Mouse (Mus musculus): ENCODE results near the gene Adgrl4. TPM values are rescaled to one million over a fixed set of nuclear protein-coding genes. Genes with fewer than 3 reads are reported as not detected.
A peak's percentile ranks its signal among the peaks of the same experiment; 100 is the strongest.

The Adgrl4 gene
- total and polyA plus RNA-seq, 3 experiments = not detected

DNA sequence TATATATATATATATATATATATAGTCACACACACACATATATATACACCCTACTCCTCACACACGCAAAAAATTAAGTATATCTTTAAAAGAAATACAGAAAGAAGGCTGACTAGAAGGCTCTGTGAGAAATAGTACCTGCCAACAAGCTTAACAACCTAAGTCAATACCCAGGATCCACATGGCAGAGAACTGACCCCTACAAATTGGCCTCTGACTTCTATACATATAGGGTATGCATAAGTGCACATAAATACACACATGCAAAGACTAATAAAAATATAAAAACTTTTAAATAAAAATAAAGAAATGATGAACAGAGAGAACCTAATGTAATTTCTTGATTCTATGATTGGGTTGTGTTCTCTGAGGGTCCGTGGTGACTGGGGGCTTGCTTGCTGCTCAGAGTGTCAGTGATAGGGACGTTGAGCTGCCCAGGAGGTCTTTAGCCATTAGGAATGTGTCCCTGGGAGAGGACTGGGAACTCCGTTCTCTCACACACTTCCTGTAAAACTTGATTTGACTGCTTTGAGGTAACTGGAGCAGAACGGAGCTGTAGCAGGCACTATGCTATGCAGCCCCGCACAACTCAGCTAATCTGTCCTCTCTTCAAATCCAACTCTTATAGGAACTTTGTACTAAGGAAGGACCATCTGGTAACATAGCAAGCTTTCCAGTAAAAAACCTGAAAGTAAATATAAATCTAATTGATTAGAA lies 17.5 kb downstream of the Adgrl4 start:
- Histone ChIP-seq H3K79me2 (replicated peaks; ENCODE audit: control insufficient read depth, extremely low read depth, insufficient read depth, poor library complexity, severe bottlenecking) (no peaks in the 10 kb centered on the region), H3K9ac (ENCODE audit: insufficient read depth, low read depth) (no peak overlapping the region), H3K36me3 (replicated peaks in 1 of 2; ENCODE audit: control insufficient read depth in 1 of 2, insufficient read depth in 1 of 2, low read length in 1 of 2) (no peaks in the 10 kb centered on the region), H3K4me3 (replicated peaks in 1 of 3; ENCODE audit: low read depth in 2 of 3, low read length in 2 of 3, poor library complexity in 1 of 3) (no peak overlapping the region), H3K9me3 (replicated peaks; ENCODE audit: low read length) (no peaks in the 10 kb centered on the region), H3K27ac (ENCODE audit: insufficient read depth, low read depth) (no peak overlapping the region), H3K4me1 (ENCODE audit: control insufficient read depth in 1 of 2, insufficient read depth in 2 of 2) (no peaks in the 10 kb centered on the region), H3K4me2 (ENCODE audit: insufficient read depth, low read depth, poor library complexity, severe bottlenecking) (no peak overlapping the region), H3K27me3 (replicated peaks) (no peaks in the 10 kb centered on the region)
- TF ChIP-seq CHD2 (IDR thresholded peaks at IDR 0.05; ENCODE audit: low read length) = no peak
- no peak for TF ChIP-seq CHD1 (IDR thresholded peaks at IDR 0.05; ENCODE audit: low read depth, low read length)
- no peak for TF ChIP-seq MAFK (IDR thresholded peaks at IDR 0.05; ENCODE audit: insufficient replicate concordance, low read length)
- TF ChIP-seq CTCF (conservative IDR thresholded peaks at IDR 0.05 in 1 of 2, IDR thresholded peaks at IDR 0.05 in 1 of 2; ENCODE audit: low read depth in 2 of 2, low read length in 2 of 2) = no peak
- dilution Hi-C loops (cut with MboI; ENCODE audit: extremely low pct_ligation_motif_present, extremely low pct_unique_long_range_greater_than_20kb, low sequenced_read_pairs) (no loop called here), in situ Hi-C loops (cut with MboI; ENCODE audit: low pct_ligation_motif_present, low pct_unique_long_range_greater_than_20kb, low sequenced_read_pairs) (no loop called here)
- DNase-seq (ENCODE audit: extremely low read depth) = no peak

DNA sequence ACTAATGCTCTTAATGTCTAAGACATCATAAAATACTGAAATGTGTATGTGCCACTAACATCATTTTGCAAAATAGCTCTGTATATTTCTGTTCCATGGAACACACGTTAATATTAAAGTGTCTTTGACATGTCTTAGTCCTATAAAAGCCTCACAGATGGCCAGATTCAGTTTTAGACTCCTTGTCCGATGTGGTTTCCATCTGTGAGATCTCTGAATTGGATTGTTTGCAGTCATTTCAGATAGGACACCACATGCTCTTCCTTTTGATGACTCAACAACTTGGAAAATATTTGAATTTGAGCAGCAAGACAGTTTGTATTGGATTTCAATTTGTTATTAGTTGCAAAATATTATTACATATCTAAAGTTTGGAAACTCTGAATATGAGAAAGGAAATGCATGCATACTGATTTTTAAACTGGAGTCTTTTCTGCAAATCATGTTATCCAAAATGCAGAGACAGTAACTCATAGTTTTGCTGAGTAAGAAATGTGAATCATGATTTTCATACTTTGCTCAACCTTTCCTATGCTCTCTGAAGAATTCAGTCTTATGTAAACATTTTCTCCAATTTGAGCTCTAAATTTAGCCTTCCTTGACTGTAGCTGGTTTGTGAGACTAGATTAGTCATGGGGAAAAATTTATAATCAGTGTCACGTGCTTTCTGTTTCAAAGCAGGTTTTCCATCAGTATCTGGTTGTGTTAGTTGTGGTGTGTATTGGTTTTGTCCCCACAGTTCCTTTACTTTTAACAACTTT lies 21.9 kb downstream of the Adgrl4 start:
- in situ Hi-C loops (cut with MboI; ENCODE audit: low pct_ligation_motif_present, low pct_unique_long_range_greater_than_20kb, low sequenced_read_pairs) = no loop called here
- no peaks in the 10 kb centered on the region for H3K36me3 ChIP-seq (replicated peaks in 1 of 2; ENCODE audit: control insufficient read depth in 1 of 2, insufficient read depth in 1 of 2, low read length in 1 of 2)

DNA sequence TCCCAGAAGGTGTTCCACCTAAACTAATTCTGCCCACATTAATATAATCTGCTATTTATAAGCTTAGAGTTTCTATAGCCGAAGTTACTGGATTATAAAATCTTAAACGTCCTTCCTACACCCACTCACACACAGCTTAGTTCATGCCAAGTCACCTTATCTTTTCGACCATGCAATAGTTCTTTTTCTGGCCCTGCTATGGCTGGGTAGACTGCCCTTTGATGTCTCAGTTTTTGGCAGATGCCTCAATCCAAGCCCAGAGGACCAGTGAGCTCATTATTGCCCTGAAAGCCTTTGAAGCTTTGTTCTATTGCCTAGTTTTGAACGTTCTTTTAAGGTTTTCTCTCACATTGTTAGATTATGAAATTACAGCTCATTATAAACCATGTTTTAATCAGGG lies 27.5 kb downstream of the Adgrl4 start:
- H3K4me2 ChIP-seq (ENCODE audit: insufficient read depth, low read depth, poor library complexity, severe bottlenecking) = no peak overlapping the region
- no peaks in the 10 kb centered on the region for H3K9me3 ChIP-seq (replicated peaks; ENCODE audit: low read length)
- H3K27ac ChIP-seq (ENCODE audit: insufficient read depth, low read depth) = no peak overlapping the region
- no peak for DNase-seq (ENCODE audit: extremely low read depth)
- dilution Hi-C loops (cut with MboI; ENCODE audit: extremely low pct_ligation_motif_present, extremely low pct_unique_long_range_greater_than_20kb, low sequenced_read_pairs) (no loop called here), in situ Hi-C loops (cut with MboI; ENCODE audit: low pct_ligation_motif_present, low pct_unique_long_range_greater_than_20kb, low sequenced_read_pairs) (no loop called here)
- no peaks in the 10 kb centered on the region for H3K4me1 ChIP-seq (ENCODE audit: control insufficient read depth in 1 of 2, insufficient read depth in 2 of 2)
- H3K4me3 ChIP-seq (replicated peaks in 1 of 3; ENCODE audit: low read depth in 2 of 3, low read length in 2 of 3, poor library complexity in 1 of 3) = no peak overlapping the region
- no peaks in the 10 kb centered on the region for H3K79me2 ChIP-seq (replicated peaks; ENCODE audit: control insufficient read depth, extremely low read depth, insufficient read depth, poor library complexity, severe bottlenecking)
- no peak overlapping the region for H3K9ac ChIP-seq (ENCODE audit: insufficient read depth, low read depth)
- TF ChIP-seq ZNF384 (IDR thresholded peaks at IDR 0.05; ENCODE audit: low read depth, low read length) (no peak), MAX (IDR thresholded peaks at IDR 0.05; ENCODE audit: low read length) (no peak), ZKSCAN1 (IDR thresholded peaks at IDR 0.05; ENCODE audit: borderline replicate concordance, low read depth, low read length) (no peak), RAD21 (IDR thresholded peaks at IDR 0.05; ENCODE audit: low read depth, low read length) (no peak), NRF1 (IDR thresholded peaks at IDR 0.05; ENCODE audit: low read depth, low read length) (no peak), ZC3H11A (IDR thresholded peaks at IDR 0.05; ENCODE audit: low read depth, low read length) (no peak), MAFK (IDR thresholded peaks at IDR 0.05; ENCODE audit: insufficient replicate concordance, low read length) (no peak), MAZ (IDR thresholded peaks at IDR 0.05; ENCODE audit: low read depth, low read length) (no peak), UBTF (IDR thresholded peaks at IDR 0.05; ENCODE audit: low read depth, low read length) (no peak), EP300 (IDR thresholded peaks at IDR 0.05; ENCODE audit: low read length) (no peak), TBP (conservative IDR thresholded peaks at IDR 0.05; ENCODE audit: low read depth, low read length) (no peak), PAX5 (IDR thresholded peaks at IDR 0.05; ENCODE audit: low read length) (no peak), CTCF (conservative IDR thresholded peaks at IDR 0.05 in 1 of 2, IDR thresholded peaks at IDR 0.05 in 1 of 2; ENCODE audit: low read depth in 2 of 2, low read length in 2 of 2) (no peak), E2F4 (IDR thresholded peaks at IDR 0.05; ENCODE audit: insufficient replicate concordance, low read depth, low read length) (no peak), GABPA (IDR thresholded peaks at IDR 0.05; ENCODE audit: insufficient replicate concordance, low read depth, low read length) (no peak), CHD2 (IDR thresholded peaks at IDR 0.05; ENCODE audit: low read length) (no peak), ZMIZ1 (IDR thresholded peaks at IDR 0.05; ENCODE audit: low read depth, low read length) (no peak)
- H3K27me3 ChIP-seq (replicated peaks) = no peaks in the 10 kb centered on the region
- no peaks in the 10 kb centered on the region for H3K36me3 ChIP-seq (replicated peaks in 1 of 2; ENCODE audit: control insufficient read depth in 1 of 2, insufficient read depth in 1 of 2, low read length in 1 of 2)

More for the DNA sequence above, 21.9 kb downstream of the Adgrl4 start:
- no peak overlapping the region for H3K9ac ChIP-seq (ENCODE audit: insufficient read depth, low read depth)
- no peaks in the 10 kb centered on the region for H3K9me3 ChIP-seq (replicated peaks; ENCODE audit: low read length)
- dilution Hi-C loops (cut with MboI; ENCODE audit: extremely low pct_ligation_motif_present, extremely low pct_unique_long_range_greater_than_20kb, low sequenced_read_pairs) = no loop called here
- DNase-seq (ENCODE audit: extremely low read depth) = peak; percentile 3
- TF ChIP-seq ELF1 (IDR thresholded peaks at IDR 0.05; ENCODE audit: low read depth, low read length) (no peak), BHLHE40 (IDR thresholded peaks at IDR 0.05; ENCODE audit: low read depth, low read length) (peak; percentile 36; the same call in 1 of the 2 replicates), USF1 (IDR thresholded peaks at IDR 0.05; ENCODE audit: low read depth, low read length) (no peak), ETS1 (conservative IDR thresholded peaks at IDR 0.05; ENCODE audit: low read depth, low read length) (no peak), IRF4 (IDR thresholded peaks at IDR 0.05; ENCODE audit: low read depth, low read length) (no peak), CTCF (conservative IDR thresholded peaks at IDR 0.05 in 1 of 2, IDR thresholded peaks at IDR 0.05 in 1 of 2; ENCODE audit: low read depth in 2 of 2, low read length in 2 of 2) (no peak), TBP (conservative IDR thresholded peaks at IDR 0.05; ENCODE audit: low read depth, low read length) (no peak), ZNF384 (IDR thresholded peaks at IDR 0.05; ENCODE audit: low read depth, low read length) (no peak), ZKSCAN1 (IDR thresholded peaks at IDR 0.05; ENCODE audit: borderline replicate concordance, low read depth, low read length) (no peak), USF2 (conservative IDR thresholded peaks at IDR 0.05; ENCODE audit: low read depth, low read length) (peak; percentile 23), EP300 (IDR thresholded peaks at IDR 0.05; ENCODE audit: low read length) (no peak), MYC (IDR thresholded peaks at IDR 0.05; ENCODE audit: low read depth, low read length) (no peak), PAX5 (IDR thresholded peaks at IDR 0.05; ENCODE audit: low read length) (no peak), GABPA (IDR thresholded peaks at IDR 0.05; ENCODE audit: insufficient replicate concordance, low read depth, low read length) (no peak), POLR2A (IDR thresholded peaks at IDR 0.05; ENCODE audit: low read depth, low read length) (no peak)
- H3K79me2 ChIP-seq (replicated peaks; ENCODE audit: control insufficient read depth, extremely low read depth, insufficient read depth, poor library complexity, severe bottlenecking) = no peaks in the 10 kb centered on the region
- no peaks in the 10 kb centered on the region for H3K27me3 ChIP-seq (replicated peaks)
- H3K4me3 ChIP-seq (replicated peaks in 1 of 3; ENCODE audit: low read depth in 2 of 3, low read length in 2 of 3, poor library complexity in 1 of 3) = no peak overlapping the region
- no peak overlapping the region for H3K27ac ChIP-seq (ENCODE audit: insufficient read depth, low read depth)
- no peak overlapping the region for H3K4me2 ChIP-seq (ENCODE audit: insufficient read depth, low read depth, poor library complexity, severe bottlenecking)
- no peaks in the 10 kb centered on the region for H3K4me1 ChIP-seq (ENCODE audit: control insufficient read depth in 1 of 2, insufficient read depth in 2 of 2)

Data from CH12.LX (cell line).